Mouse (Mus musculus): ENCODE data around the gene Rnf19b. TPM values are rescaled to one million over a fixed set of nuclear protein-coding genes. Genes with fewer than 3 reads are reported as not detected.

The Rnf19b gene
- total RNA-seq, 2 experiments from 2014 or later = 20.3 to 22.7 TPM

Other genes starting within 250 kb of the Rnf19b start
- gene Trim62, start 174.7 kb upstream of the Rnf19b start, total RNA-seq (2021) = under 1 TPM; 0.51 to 0.79 TPM
- gene Azin2, start 95.8 kb upstream of the Rnf19b start, total RNA-seq (2021) = 1 to 10 TPM; 2.2 to 2.6 TPM
- 10 to 100 TPM; 28.1 to 34.1 TPM for gene Ak2, start 66.3 kb upstream of the Rnf19b start, total RNA-seq (2021)
- gene Tmem54, start 47.3 kb downstream of the Rnf19b start, total RNA-seq (2021) = not detected
- gene Hpca, start 63.8 kb downstream of the Rnf19b start, total RNA-seq (2021) = not detected
- gene Fndc5, start 78.7 kb downstream of the Rnf19b start, total RNA-seq (2021) = 10 to 100 TPM; 68.2 to 86.2 TPM
- 1 to 10 TPM; 3.3 to 5.1 TPM for gene S100pbp, start 131.5 kb downstream of the Rnf19b start, total RNA-seq (2021)
- gene Yars, start 131.5 kb downstream of the Rnf19b start, total RNA-seq (2021) = 10 to 100 TPM; 38.0 to 39.8 TPM
- 1 to 10 TPM; 1.7 to 1.9 TPM for gene C77080, start 203.1 kb downstream of the Rnf19b start, total RNA-seq (2021)
- 10 to 100 TPM; 38.3 to 44.9 TPM for gene Sync, start 229.3 kb downstream of the Rnf19b start, total RNA-seq (2021)